In genomic region chr14:60513560-60513959, GRCm38 (mm10) we compare ENCODE assay signal across 9 mouse cellular contexts.
DNase-seq lines count a peak whose midpoint lies in the region; ATAC-seq and TF ChIP-seq lines count a peak whose summit lies in the region.
"Had no signal": no experiment of that assay in that cellular context is flagged by ENCODE, and none has a peak within 500 bp of the region (broad histone marks: within the 10 kb centered on the region; RNA-seq: fewer than 3 reads in every experiment).

No protein-coding gene starts in this region.

- H3K4me1 ChIP-seq in intestine, postnatal 0 days (replicated peaks; ENCODE audit: control insufficient read depth, insufficient read depth, low read length) = no peaks in the 10 kb centered on the region
- H3K4me1 ChIP-seq in intestine, embryonic 15.5 days (replicated peaks) = no peaks in the 10 kb centered on the region
- no peaks in the 10 kb centered on the region for H3K4me1 ChIP-seq in forebrain, embryonic 16.5 days (replicated peaks; ENCODE audit: control insufficient read depth, insufficient read depth, low read length)
- no peaks in the 10 kb centered on the region for H3K4me1 ChIP-seq in heart, embryonic 10.5 days
- H3K4me1 ChIP-seq: embryonic facial prominence, embryonic 12.5 days had no signal

- no peaks in the 10 kb centered on the region for H3K27me3 ChIP-seq in intestine, postnatal 0 days (replicated peaks; ENCODE audit: control insufficient read depth, insufficient read depth, low read length)
- H3K27me3 ChIP-seq in intestine, embryonic 15.5 days (replicated peaks) = no peaks in the 10 kb centered on the region
- H3K27me3 ChIP-seq in forebrain, embryonic 16.5 days (replicated peaks; ENCODE audit: control insufficient read depth, insufficient read depth, low read length) = no peaks in the 10 kb centered on the region
- no peaks in the 10 kb centered on the region for H3K27me3 ChIP-seq in heart, embryonic 10.5 days (ENCODE audit: insufficient read depth, poor library complexity, severe bottlenecking)
- H3K27me3 ChIP-seq: embryonic facial prominence, embryonic 12.5 days had no signal

- ATAC-seq in intestine, postnatal 0 days = no peak
- no peak for ATAC-seq in intestine, embryonic 15.5 days
- peak; percentile 55; the same call in 1 of the 2 replicates for ATAC-seq in forebrain, embryonic 16.5 days

- peak; percentile 55 to 56 for DNase-seq in B cell, adult 2 months
- peak; percentile 56 for DNase-seq in Muller cell, postnatal 12 days (ENCODE audit: inconsistent ontology term)
- peak; percentile 55 for DNase-seq in naive thymus-derived CD4-positive, alpha-beta T cell, adult 2 months (ENCODE audit: low read depth)
- DNase-seq in gastrocnemius, postnatal 14 days = no peak
- DNase-seq in heart, embryonic 10.5 days (ENCODE audit: low spot score) = no peak

- H3K4me2 ChIP-seq in intestine, postnatal 0 days (replicated peaks; ENCODE audit: low read depth) = no peak overlapping the region
- no peak overlapping the region for H3K4me2 ChIP-seq in intestine, embryonic 15.5 days (replicated peaks)
- H3K4me2 ChIP-seq in forebrain, embryonic 16.5 days (ENCODE audit: low read length) = no peak overlapping the region
- H3K4me2 ChIP-seq: embryonic facial prominence, embryonic 12.5 days had no signal

- H3K36me3 ChIP-seq in intestine, postnatal 0 days (ENCODE audit: control insufficient read depth, insufficient read depth) = no peaks in the 10 kb centered on the region
- no peaks in the 10 kb centered on the region for H3K36me3 ChIP-seq in intestine, embryonic 15.5 days
- H3K36me3 ChIP-seq in forebrain, embryonic 16.5 days (ENCODE audit: control insufficient read depth, insufficient read depth) = no peaks in the 10 kb centered on the region
- no peaks in the 10 kb centered on the region for H3K36me3 ChIP-seq in heart, embryonic 10.5 days
- H3K36me3 ChIP-seq: embryonic facial prominence, embryonic 12.5 days had no signal

- 25% methylated on average over 8 of the region's 8 CpGs for WGBS in intestine, postnatal 0 days
- 25% methylated on average over 8 of the region's 8 CpGs for WGBS in intestine, embryonic 15.5 days
- WGBS in forebrain, embryonic 16.5 days = 24% methylated on average over 8 of the region's 8 CpGs
- 28% methylated on average over 8 of the region's 8 CpGs for WGBS in heart, embryonic 10.5 days

- no peaks in the 10 kb centered on the region for H3K9me3 ChIP-seq in intestine, postnatal 0 days (ENCODE audit: control insufficient read depth)
- H3K9me3 ChIP-seq in intestine, embryonic 15.5 days = no peaks in the 10 kb centered on the region
- H3K9me3 ChIP-seq in forebrain, embryonic 16.5 days (ENCODE audit: control insufficient read depth, low read length) = no peaks in the 10 kb centered on the region; the same call in 1 of the 2 replicates
- no peaks in the 10 kb centered on the region for H3K9me3 ChIP-seq in heart, embryonic 10.5 days
- H3K9me3 ChIP-seq: embryonic facial prominence, embryonic 12.5 days had no signal

- H3K9ac ChIP-seq in intestine, postnatal 0 days (ENCODE audit: low read depth, low read length) = no peak overlapping the region
- no peak overlapping the region for H3K9ac ChIP-seq in intestine, embryonic 15.5 days
- H3K9ac ChIP-seq in forebrain, embryonic 16.5 days (replicated peaks; ENCODE audit: low read depth, low read length) = no peak overlapping the region
- H3K9ac ChIP-seq: embryonic facial prominence, embryonic 12.5 days had no signal

- H3K4me3 ChIP-seq in intestine, postnatal 0 days (ENCODE audit: low read depth, low read length) = no peak overlapping the region
- no peak overlapping the region for H3K4me3 ChIP-seq in intestine, embryonic 15.5 days (replicated peaks)
- H3K4me3 ChIP-seq in forebrain, embryonic 16.5 days (replicated peaks; ENCODE audit: low read length) = no peak overlapping the region
- no peak overlapping the region for H3K4me3 ChIP-seq in heart, embryonic 10.5 days
- H3K4me3 ChIP-seq: embryonic facial prominence, embryonic 12.5 days had no signal

- H3K27ac ChIP-seq in intestine, postnatal 0 days (ENCODE audit: low read depth, low read length) = no peak overlapping the region
- H3K27ac ChIP-seq in intestine, embryonic 15.5 days = no peak overlapping the region
- H3K27ac ChIP-seq in forebrain, embryonic 16.5 days (ENCODE audit: low read length) = no peak overlapping the region
- H3K27ac ChIP-seq in heart, embryonic 10.5 days = no peak overlapping the region
- H3K27ac ChIP-seq: embryonic facial prominence, embryonic 12.5 days had no signal

- intact Hi-C loops in gastrocnemius, postnatal 14 days (cut with DNase I; ENCODE audit: low total_unique reads) = no loop called here

- peak; percentile 79 for TF ChIP-seq CTCF in intestine, postnatal 0 days (IDR thresholded peaks at IDR 0.05; ENCODE audit: low read depth)

Comparison
In these comparisons a context has a peak if more than half of its experiments do, and no peak if none do; other contexts are left out.
1. DNase-seq: peak in B cell, adult 2 months (2 of 2), Muller cell, postnatal 12 days (single experiment) and naive thymus-derived CD4-positive, alpha-beta T cell, adult 2 months (single experiment); none in gastrocnemius, postnatal 14 days (single experiment) and heart, embryonic 10.5 days (single experiment).